Comparison of ENCODE assay signal across 8 mouse cellular contexts in genomic region chr4:120747941-120748866, GRCm38 (mm10). TPM values are rescaled to one million over a fixed set of nuclear protein-coding genes. Genes with fewer than 3 reads are reported as not detected.
DNase-seq lines count a peak whose midpoint lies in the region; ATAC-seq and TF ChIP-seq lines count a peak whose summit lies in the region.

Gene Kcnq4, minus strand, starts transcription at chr4:120748612.

- no peak within 1 kb of the TSS for H3K9ac ChIP-seq in lung, postnatal 0 days (replicated peaks; ENCODE audit: low read depth)
- H3K9ac ChIP-seq in liver, embryonic 11.5 days (ENCODE audit: low read depth, low read length), result no peak within 1 kb of the TSS
- H3K9ac ChIP-seq in stomach, embryonic 16.5 days (ENCODE audit: low read length), result peak within 1 kb of the TSS; percentile 76

- H3K36me3 ChIP-seq in lung, postnatal 0 days (ENCODE audit: insufficient read depth, low read length), result no peaks in the 10 kb centered on the region
- H3K36me3 ChIP-seq in liver, embryonic 11.5 days (ENCODE audit: control insufficient read depth, insufficient read depth, low read length), result no peaks in the 10 kb centered on the region
- H3K36me3 ChIP-seq in stomach, embryonic 16.5 days (ENCODE audit: control insufficient read depth, insufficient read depth, low read length), result no peaks in the 10 kb centered on the region

- peak within 1 kb of the TSS; percentile 100 for H3K4me2 ChIP-seq in lung, postnatal 0 days (replicated peaks; ENCODE audit: low read depth, low read length)
- peak within 1 kb of the TSS; percentile 75 for H3K4me2 ChIP-seq in liver, embryonic 11.5 days
- peak within 1 kb of the TSS; percentile 99 for H3K4me2 ChIP-seq in stomach, embryonic 16.5 days (ENCODE audit: low read depth, low read length)

- 5% methylated on average over 41 of the region's 42 CpGs for WGBS in lung, postnatal 0 days
- 5% methylated on average over 42 of the region's 42 CpGs for WGBS in liver, embryonic 11.5 days
- 6% methylated on average over 42 of the region's 42 CpGs for WGBS in stomach, embryonic 16.5 days

- no peak for TF ChIP-seq CTCF in lung, postnatal 0 days (IDR thresholded peaks at IDR 0.05)

- no peak for ATAC-seq in lung, postnatal 0 days
- ATAC-seq in liver, embryonic 11.5 days (replicated peaks; ENCODE audit: low FRiP score), result no peak
- no peak for ATAC-seq in stomach, embryonic 16.5 days (ENCODE audit: insufficient read depth, low FRiP score)
- no peak for ATAC-seq in erythroblast, adult 5-6 weeks (replicated peaks; ENCODE audit: low FRiP score, poor library complexity, severe bottlenecking)

- TF ChIP-seq EP300 in lung, postnatal 0 days (IDR thresholded peaks at IDR 0.05), result no peak

- H3K27ac ChIP-seq in lung, postnatal 0 days (ENCODE audit: low read length), result no peak within 1 kb of the TSS
- H3K27ac ChIP-seq in liver, embryonic 11.5 days (ENCODE audit: low read depth, low read length), result no peak within 1 kb of the TSS
- no peak within 1 kb of the TSS for H3K27ac ChIP-seq in stomach, embryonic 16.5 days (ENCODE audit: low read length)

- H3K4me3 ChIP-seq in lung, postnatal 0 days (ENCODE audit: low read depth, low read length), result peak within 1 kb of the TSS; percentile 69
- H3K4me3 ChIP-seq in liver, embryonic 11.5 days (ENCODE audit: low read depth, low read length), result peak within 1 kb of the TSS; percentile 54
- H3K4me3 ChIP-seq in stomach, embryonic 16.5 days (replicated peaks; ENCODE audit: low read length), result peak within 1 kb of the TSS; percentile 61

- peaks cover 31% of the 10 kb centered on the region for H3K27me3 ChIP-seq in lung, postnatal 0 days (replicated peaks; ENCODE audit: insufficient read depth, low read length)
- peaks cover 71% of the 10 kb centered on the region for H3K27me3 ChIP-seq in liver, embryonic 11.5 days (replicated peaks; ENCODE audit: control insufficient read depth, insufficient read depth, low read length)
- peaks cover 39% of the 10 kb centered on the region for H3K27me3 ChIP-seq in stomach, embryonic 16.5 days (ENCODE audit: control insufficient read depth, insufficient read depth, low read length)

- peaks cover 2% of the 10 kb centered on the region; the same call in 1 of the 2 replicates for H3K4me1 ChIP-seq in lung, postnatal 0 days (ENCODE audit: insufficient read depth, low read depth, low read length)
- peaks cover 7% of the 10 kb centered on the region; the same call in 1 of the 2 replicates for H3K4me1 ChIP-seq in liver, embryonic 11.5 days (replicated peaks; ENCODE audit: control insufficient read depth, insufficient read depth, low read length)
- H3K4me1 ChIP-seq in stomach, embryonic 16.5 days (ENCODE audit: control insufficient read depth, insufficient read depth, low read length), result peaks cover 6% of the 10 kb centered on the region; the same call in 1 of the 2 replicates

- no peak for DNase-seq in lung, postnatal 0 days (ENCODE audit: low spot score)
- DNase-seq in lung, postnatal 36 days, result no peak
- no peak for DNase-seq in gastrocnemius, adult 18-20 months (ENCODE audit: low spot score)
- peak; percentile 48 for DNase-seq in liver, embryonic 11.5 days (ENCODE audit: low spot score)
- no peak for DNase-seq in frontal cortex, postnatal 25 days (ENCODE audit: low spot score in 2 of 2)
- no peak for DNase-seq in spleen, postnatal 4 days (ENCODE audit: low spot score in 2 of 2)

- no peaks in the 10 kb centered on the region for H3K9me3 ChIP-seq in lung, postnatal 0 days (ENCODE audit: low read length)
- no peaks in the 10 kb centered on the region for H3K9me3 ChIP-seq in liver, embryonic 11.5 days (ENCODE audit: control insufficient read depth, low read length)
- H3K9me3 ChIP-seq in stomach, embryonic 16.5 days (replicated peaks; ENCODE audit: control insufficient read depth, low read length), result no peaks in the 10 kb centered on the region

RNA-seq across cellular contexts. Expression of gene Kcnq4, which starts in this region (rescaled TPM):
- 3.1 and 3.9 TPM in 2 replicates for polyA plus RNA-seq in lung, postnatal 0 days (2015; fragmentation: Nextera tagmentation; extraction: Ambion mirVana)
- 10 to 100 TPM; 14.2 to 17.0 TPM for total RNA-seq in gastrocnemius, adult 18-20 months (2021)
- polyA plus RNA-seq in liver, embryonic 11.5 days (2014; fragmentation: Nextera tagmentation; extraction: Ambion mirVana), result 0.57 and 0.90 TPM in 2 replicates
- polyA plus RNA-seq in stomach, embryonic 16.5 days (2015; fragmentation: Nextera tagmentation; extraction: Ambion mirVana), result 3.3 and 4.1 TPM in 2 replicates
- not detected in 2 replicates for total RNA-seq in erythroblast, adult 5-6 weeks (2015; ENCODE audit: low replicate concordance)
- not detected in 2 replicates for total RNA-seq in erythroblast, adult 5-6 weeks (2017; ENCODE audit: low replicate concordance)

Comparison
In these comparisons a context has a peak if more than half of its experiments do, and no peak if none do; other contexts are left out.
1. RNA of gene Kcnq4 (total RNA-seq): 14.2 to 17.0 TPM in gastrocnemius, adult 18-20 months; not detected in erythroblast, adult 5-6 weeks; every median in the first group is over 10 times any median in the second.
2. Peak in DNase-seq, H3K4me3 ChIP-seq and H3K4me2 ChIP-seq in liver, embryonic 11.5 days; RNA of the gene not detected or under 1 TPM.
3. Peak in every context shown above with its lines, with median percentiles within 50 percentile points of each other: H3K4me2 ChIP-seq and H3K4me3 ChIP-seq.